Mouse (Mus musculus) cerebellum, adult 2 months (tissue): ENCODE measurements at regions not wholly inside any gene's neighbourhood (a gene's known extent, or its start where the extent isn't known, plus 50 kb on each side); places are given as distances from the start of the nearest gene placed in this dataset.

Source experiments
- CTCF ChIP-seq: fragments of 200-500 bp; IDR thresholded peaks from 2 replicates; pipeline ENCODE4 v1.5.1; 2011; ENCODE audit warnings: low read depth, mild to moderate bottlenecking, control low read depth, low read length, moderate library complexity, borderline replicate concordance; ENCODE audit not compliant: insufficient read depth
- POLR2A ChIP-seq: fragments of 200-500 bp; IDR thresholded peaks from 2 replicates; pipeline ENCODE4 v1.6.1; 2011; ENCODE audit warnings: low read length, control low read depth, borderline replicate concordance; ENCODE audit not compliant: insufficient read depth

GRCm38 (mm10) chr13:35348283-35348682 lies 311.4 kb upstream of the Cdyl start:
- TF ChIP-seq POLR2A (no peak), CTCF (no peak)
